Mouse (Mus musculus) left cerebral cortex, adult 9 months (tissue): ENCODE measurements at regions not wholly inside any gene's neighbourhood (a gene's known extent, or its start where the extent isn't known, plus 50 kb on each side); places are given as distances from the start of the nearest gene placed in this dataset.

Source experiments
- DNase-seq, 2 experiments: peaks; one replicate each; pipeline ENCODE4 v3.0.0; 2022; ENCODE audit warnings: low spot score in 2 of 2

DNA sequence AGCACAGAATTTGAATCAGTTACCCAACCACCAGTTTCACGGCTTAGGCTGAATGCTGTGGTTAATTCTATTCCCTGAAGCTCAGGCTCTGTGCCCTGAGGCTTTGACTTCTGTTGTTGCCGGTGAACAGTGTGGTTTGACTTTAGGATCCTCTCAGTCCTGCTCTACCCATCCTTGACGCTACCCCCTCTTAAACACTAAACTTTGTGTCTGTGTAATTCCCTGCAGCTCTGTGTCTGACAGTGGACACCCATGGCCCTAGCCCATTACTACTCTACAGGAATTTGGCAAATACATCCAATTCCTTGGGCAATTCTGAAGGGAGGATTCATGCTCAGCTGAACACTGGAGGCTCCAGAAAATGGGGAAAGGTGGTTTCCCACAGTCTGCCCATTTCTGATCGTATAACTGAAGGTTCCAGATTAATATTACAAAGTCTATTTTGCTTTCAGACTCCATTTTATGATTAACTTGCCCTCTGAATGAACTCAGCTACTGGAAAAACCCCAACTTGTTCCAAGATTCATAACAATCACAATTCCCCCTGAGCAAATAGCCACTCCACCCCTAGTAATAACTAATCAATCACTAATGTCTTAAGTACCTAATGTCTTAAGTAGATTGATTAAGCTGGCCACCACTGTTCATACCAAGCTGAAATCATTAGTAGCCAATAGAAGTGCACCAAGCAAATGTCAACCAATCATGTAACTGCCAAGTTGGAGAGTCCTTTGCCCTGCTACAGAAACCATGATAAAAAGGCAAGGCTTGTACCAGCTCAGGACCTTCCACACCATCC lies 182.6 kb downstream of the Ice1 start:
- no peak for DNase-seq

DNA sequence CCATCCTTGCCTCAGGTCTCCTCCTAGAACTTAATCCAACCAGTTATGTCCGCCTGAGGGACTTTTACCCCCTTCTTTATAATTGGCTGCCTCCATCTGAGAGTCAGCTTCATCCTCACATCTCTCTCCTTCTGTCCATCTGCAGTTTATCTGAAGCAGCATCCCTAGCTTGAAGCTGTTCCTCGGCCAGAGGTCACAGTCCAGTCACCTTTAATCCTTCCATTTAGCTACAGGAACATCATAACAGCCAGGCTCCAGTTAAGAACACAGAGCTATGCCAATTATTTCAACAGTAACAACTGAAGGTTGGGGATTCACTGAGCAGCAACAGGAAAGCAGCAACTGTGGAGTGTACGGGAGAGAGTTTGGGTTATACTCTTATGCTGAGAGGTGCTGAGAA lies 179.0 kb downstream of the Ice1 start:
- no peak for DNase-seq

DNA sequence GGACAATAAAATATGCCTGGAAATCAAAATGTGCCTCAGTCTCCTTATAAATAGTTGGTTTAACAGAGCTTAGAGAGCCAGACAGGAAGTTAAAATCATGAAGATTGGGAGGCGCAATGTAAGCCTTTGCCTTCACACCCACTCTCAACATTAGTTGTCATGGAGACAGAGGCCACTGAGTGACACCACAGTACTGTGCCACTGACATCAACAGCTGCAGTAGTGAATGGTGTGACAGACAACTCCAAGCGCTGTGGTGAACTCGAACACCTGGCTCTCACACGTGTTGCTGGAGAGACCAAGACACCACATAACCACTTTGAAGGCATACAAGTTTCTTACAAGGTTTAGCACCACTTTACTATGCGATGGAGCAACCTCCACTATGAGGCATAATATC lies 172.4 kb downstream of the Ice1 start:
- no peak for DNase-seq

DNA sequence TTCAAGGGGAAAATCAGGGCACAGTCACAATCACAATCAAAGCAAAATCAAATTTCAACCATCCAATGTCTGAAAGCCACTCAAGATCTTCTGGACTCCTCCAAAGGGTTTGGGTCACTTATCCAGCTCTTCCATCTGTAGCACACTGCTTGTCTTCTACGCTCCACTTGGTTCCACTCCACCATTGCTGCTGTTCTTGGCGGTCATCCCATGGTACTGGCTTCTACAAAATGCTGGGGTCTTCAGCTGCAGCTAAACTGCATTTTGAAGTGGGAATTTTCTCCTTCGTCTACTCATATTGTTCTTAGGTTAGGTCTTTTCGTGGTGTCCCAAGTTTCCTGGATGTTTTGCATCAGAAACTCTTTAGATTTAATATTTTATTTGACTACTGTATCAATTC lies 162.7 kb downstream of the Ice1 start:
- no peak for DNase-seq

DNA sequence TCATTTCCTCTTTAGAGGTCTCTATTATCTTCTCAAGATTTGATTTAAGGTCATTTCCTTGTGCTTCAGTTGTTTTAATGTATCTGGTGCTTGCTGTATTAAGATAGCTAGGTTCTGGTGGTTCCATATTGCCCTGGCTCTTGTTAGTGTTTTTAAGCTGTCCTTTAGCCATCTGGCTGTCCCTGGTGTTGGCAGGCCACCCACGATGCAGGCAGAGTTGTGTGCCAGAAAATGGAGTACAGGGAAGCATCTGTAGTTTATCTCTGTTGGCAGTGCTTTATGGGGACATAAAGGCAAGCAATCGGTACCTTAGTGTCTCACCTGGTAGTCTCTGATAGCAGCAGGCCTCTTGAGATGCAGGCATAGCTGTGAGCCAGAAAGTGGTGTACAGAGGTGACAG lies 162.1 kb downstream of the Ice1 start:
- DNase-seq, result peak in 1 of 2 experiments; percentile 47

DNA sequence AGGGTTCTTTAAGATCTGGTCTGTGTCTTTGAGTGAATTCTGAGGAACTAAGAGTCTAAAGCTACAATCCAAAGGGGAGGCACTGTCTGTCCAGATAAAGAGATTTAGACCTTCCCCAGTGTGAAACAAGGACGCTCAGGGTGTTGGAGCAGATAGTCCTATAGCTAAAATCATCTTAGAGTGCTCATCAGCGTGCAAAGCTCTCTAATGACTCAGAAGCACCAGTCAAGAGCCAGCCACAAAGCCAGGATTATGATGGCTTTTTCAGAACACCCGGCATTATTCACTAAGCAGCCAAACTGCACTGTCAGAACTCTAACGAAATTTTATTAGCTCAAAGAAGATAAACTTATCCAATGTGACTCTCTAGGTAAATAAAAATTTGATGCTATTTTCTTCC lies 138.1 kb downstream of the Ice1 start:
- DNase-seq, result no peak
